Mouse (Mus musculus): Measurements from ENCODE around the gene Setd1a. TPM values are rescaled to one million over a fixed set of nuclear protein-coding genes. Genes with fewer than 3 reads are reported as not detected.

The Setd1a gene
- total and polyA plus RNA-seq, 3 experiments = 4.5 to 51.0 (median 9.8) TPM

- Histone ChIP-seq H3K4me2 (ENCODE audit: insufficient read depth, low read depth, poor library complexity, severe bottlenecking) (no peak overlapping the region), H3K4me1 (ENCODE audit: control insufficient read depth in 1 of 2, insufficient read depth in 2 of 2) (peaks cover 0 to 38% of the 10 kb centered on the region in 2 experiments; a peak in 2 of 4 replicates), H3K27ac (ENCODE audit: insufficient read depth, low read depth) (no peak overlapping the region), H3K4me3 (replicated peaks in 1 of 3; ENCODE audit: low read depth in 2 of 3, low read length in 2 of 3, poor library complexity in 1 of 3) (no peak overlapping the region), H3K79me2 (replicated peaks; ENCODE audit: control insufficient read depth, extremely low read depth, insufficient read depth, poor library complexity, severe bottlenecking) (no peaks in the 10 kb centered on the region), H3K36me3 (replicated peaks in 1 of 2; ENCODE audit: control insufficient read depth in 1 of 2, insufficient read depth in 1 of 2, low read length in 1 of 2) (peaks cover 24 to 67% of the 10 kb centered on the region in 2 experiments), H3K9me3 (replicated peaks; ENCODE audit: low read length) (no peaks in the 10 kb centered on the region), H3K9ac (ENCODE audit: insufficient read depth, low read depth) (no peak overlapping the region), H3K27me3 (replicated peaks) (no peaks in the 10 kb centered on the region)
- in situ Hi-C loops (cut with MboI; ENCODE audit: low pct_ligation_motif_present, low pct_unique_long_range_greater_than_20kb, low sequenced_read_pairs) = loop anchor here (5.0 to 25.0 kb wide), 2 partner anchors 398 to 658 kb away; no protein-coding TSS in a partner anchor
- TF ChIP-seq MAFK (IDR thresholded peaks at IDR 0.05; ENCODE audit: insufficient replicate concordance, low read length) = no peak
- no peak for TF ChIP-seq CHD1 (IDR thresholded peaks at IDR 0.05; ENCODE audit: low read depth, low read length)
- TF ChIP-seq RCOR1 (conservative IDR thresholded peaks at IDR 0.05; ENCODE audit: low read depth, low read length) = no peak
- TF ChIP-seq CTCF (conservative IDR thresholded peaks at IDR 0.05 in 1 of 2, IDR thresholded peaks at IDR 0.05 in 1 of 2; ENCODE audit: low read depth in 2 of 2, low read length in 2 of 2) = no peak
- TF ChIP-seq MYC (IDR thresholded peaks at IDR 0.05; ENCODE audit: low read depth, low read length) = no peak
- TF ChIP-seq NELFE (IDR thresholded peaks at IDR 0.05; ENCODE audit: low read depth, low read length) = no peak
- TF ChIP-seq SIN3A (IDR thresholded peaks at IDR 0.05; ENCODE audit: low read length) = no peak
- no peak for TF ChIP-seq MXI1 (IDR thresholded peaks at IDR 0.05; ENCODE audit: low read depth, low read length)
- no peak for TF ChIP-seq CHD2 (IDR thresholded peaks at IDR 0.05; ENCODE audit: low read length)
- no peak for TF ChIP-seq JUND (conservative IDR thresholded peaks at IDR 0.05; ENCODE audit: low read depth, low read length)
- no peak for TF ChIP-seq PAX5 (IDR thresholded peaks at IDR 0.05; ENCODE audit: low read length)
- no peak for TF ChIP-seq ETS1 (conservative IDR thresholded peaks at IDR 0.05; ENCODE audit: low read depth, low read length)
- no peak for TF ChIP-seq HCFC1 (IDR thresholded peaks at IDR 0.05; ENCODE audit: low read depth, low read length)
- no peak for TF ChIP-seq POLR2AphosphoS2 (IDR thresholded peaks at IDR 0.05; ENCODE audit: low read depth, low read length)
- no peak for TF ChIP-seq IRF4 (IDR thresholded peaks at IDR 0.05; ENCODE audit: low read depth, low read length)
- TF ChIP-seq TBP (conservative IDR thresholded peaks at IDR 0.05; ENCODE audit: low read depth, low read length) = no peak
- TF ChIP-seq EP300 (IDR thresholded peaks at IDR 0.05; ENCODE audit: low read length) = no peak
- TF ChIP-seq ZNF384 (IDR thresholded peaks at IDR 0.05; ENCODE audit: low read depth, low read length) = no peak
- dilution Hi-C loops (cut with MboI; ENCODE audit: extremely low pct_ligation_motif_present, extremely low pct_unique_long_range_greater_than_20kb, low sequenced_read_pairs) = no loop called here
- no peak for DNase-seq (ENCODE audit: extremely low read depth)
Observed at GRCm38 (mm10) chr7:127760478-127760877, 16.0 kb upstream of the Setd1a start.

DNA sequence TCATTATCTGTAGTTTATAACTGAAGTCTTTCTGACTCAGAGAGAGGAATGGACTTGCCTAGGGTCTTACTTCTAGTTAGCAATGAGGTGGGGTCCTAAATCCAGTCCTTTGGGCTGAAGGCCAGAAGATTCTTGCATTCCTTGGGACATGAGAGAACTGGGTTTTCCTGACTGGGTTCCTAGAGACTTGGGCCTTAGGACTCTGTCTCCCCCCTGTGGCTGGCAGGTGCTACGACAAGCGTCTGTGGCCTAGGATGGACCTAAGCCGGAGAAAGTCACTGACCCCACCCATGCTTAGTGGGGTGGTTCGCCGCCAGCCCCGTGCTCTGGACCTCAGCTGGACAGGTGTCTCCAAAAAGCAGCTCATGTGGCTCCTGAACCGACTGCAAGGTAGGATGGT is 15.4 kb upstream of the Setd1a start:
- no peak overlapping the region for H3K27ac ChIP-seq (ENCODE audit: insufficient read depth, low read depth)
- H3K9me3 ChIP-seq (replicated peaks; ENCODE audit: low read length) = no peaks in the 10 kb centered on the region
- peaks cover 0 to 42% of the 10 kb centered on the region in 2 experiments; a peak in 2 of 4 replicates for H3K4me1 ChIP-seq (ENCODE audit: control insufficient read depth in 1 of 2, insufficient read depth in 2 of 2)
- dilution Hi-C loops (cut with MboI; ENCODE audit: extremely low pct_ligation_motif_present, extremely low pct_unique_long_range_greater_than_20kb, low sequenced_read_pairs) (no loop called here), in situ Hi-C loops (cut with MboI; ENCODE audit: low pct_ligation_motif_present, low pct_unique_long_range_greater_than_20kb, low sequenced_read_pairs) (loop anchor here (5.0 to 25.0 kb wide), 2 partner anchors 399 to 659 kb away; no protein-coding TSS in a partner anchor)
- H3K9ac ChIP-seq (ENCODE audit: insufficient read depth, low read depth) = no peak overlapping the region
- no peaks in the 10 kb centered on the region for H3K79me2 ChIP-seq (replicated peaks; ENCODE audit: control insufficient read depth, extremely low read depth, insufficient read depth, poor library complexity, severe bottlenecking)
- no peak overlapping the region for H3K4me2 ChIP-seq (ENCODE audit: insufficient read depth, low read depth, poor library complexity, severe bottlenecking)
- no peak overlapping the region for H3K4me3 ChIP-seq (replicated peaks in 1 of 3; ENCODE audit: low read depth in 2 of 3, low read length in 2 of 3, poor library complexity in 1 of 3)
- DNase-seq (ENCODE audit: extremely low read depth) = peak; percentile 57
- TF ChIP-seq POLR2A (IDR thresholded peaks at IDR 0.05; ENCODE audit: low read depth, low read length) (no peak), ZC3H11A (IDR thresholded peaks at IDR 0.05; ENCODE audit: low read depth, low read length) (peak; percentile 61), TBP (conservative IDR thresholded peaks at IDR 0.05; ENCODE audit: low read depth, low read length) (no peak), KAT2A (IDR thresholded peaks at IDR 0.05; ENCODE audit: insufficient replicate concordance, low read length) (no peak), CTCF (conservative IDR thresholded peaks at IDR 0.05 in 1 of 2, IDR thresholded peaks at IDR 0.05 in 1 of 2; ENCODE audit: low read depth in 2 of 2, low read length in 2 of 2) (peak; percentile 88 to 93), HCFC1 (IDR thresholded peaks at IDR 0.05; ENCODE audit: low read depth, low read length) (no peak), MYC (IDR thresholded peaks at IDR 0.05; ENCODE audit: low read depth, low read length) (peak; percentile 17; the same call in 1 of the 2 replicates), MEF2A (IDR thresholded peaks at IDR 0.05; ENCODE audit: borderline replicate concordance, low read depth, low read length) (no peak), TCF12 (IDR thresholded peaks at IDR 0.05; ENCODE audit: low read depth, low read length) (no peak), RAD21 (IDR thresholded peaks at IDR 0.05; ENCODE audit: low read depth, low read length) (peak; percentile 85), NRF1 (IDR thresholded peaks at IDR 0.05; ENCODE audit: low read depth, low read length) (no peak), SMC3 (IDR thresholded peaks at IDR 0.05; ENCODE audit: low read depth, low read length) (peak; percentile 91), CHD1 (IDR thresholded peaks at IDR 0.05; ENCODE audit: low read depth, low read length) (no peak)
- peaks cover 24 to 67% of the 10 kb centered on the region in 2 experiments for H3K36me3 ChIP-seq (replicated peaks in 1 of 2; ENCODE audit: control insufficient read depth in 1 of 2, insufficient read depth in 1 of 2, low read length in 1 of 2)
- H3K27me3 ChIP-seq (replicated peaks) = no peaks in the 10 kb centered on the region

Measured in CH12.LX (cell line).